Mouse (Mus musculus): ENCODE measurements at regions not wholly inside any gene's neighbourhood (a gene's known extent, or its start where the extent isn't known, plus 50 kb on each side); places are given as distances from the start of the nearest gene placed in this dataset.

GRCm38 (mm10) chr11:48442534-48443254, 357.4 kb upstream of the Rack1 start:
- TF ChIP-seq POLR2A (IDR thresholded peaks at IDR 0.05; ENCODE audit: insufficient read depth, low read depth, low read length) (no peak), CTCF (IDR thresholded peaks at IDR 0.05; ENCODE audit: insufficient read depth, low read depth, low read length) (no peak)
